Mouse (Mus musculus) intestine, embryonic 15.5 days (tissue): ENCODE data around the gene Gm49486. TPM values are rescaled to one million over a fixed set of nuclear protein-coding genes. Genes with fewer than 3 reads are reported as not detected.
A peak's percentile ranks its signal among the peaks of the same experiment; 100 is the strongest.

ENCODE experiments used
- ATAC-seq: fragments of 200-750 bp; cut with Nextera tagmentation; 2 replicates; pipeline ENCODE4 v1.8.0; 2017; ENCODE audit warnings: moderate TSS enrichment, moderate library complexity
- H3K27ac ChIP-seq: fragments of 300-500 bp; sonication (generic); 2 replicates; pipeline ENCODE4 v1.5.1; 2015; ENCODE audit warnings: mild to moderate bottlenecking, inconsistent platforms
- H3K27me3 ChIP-seq: fragments of 300-500 bp; sonication (generic); replicated peaks from 2 replicates; pipeline ENCODE4 v1.6.1; 2015; ENCODE audit warnings: inconsistent platforms
- H3K36me3 ChIP-seq: fragments of 300-500 bp; sonication (generic); 2 replicates; pipeline ENCODE4 v1.6.1; 2015; ENCODE audit warnings: inconsistent platforms
- H3K4me1 ChIP-seq: fragments of 300-500 bp; sonication (generic); replicated peaks from 2 replicates; pipeline ENCODE4 v1.6.1; 2015; ENCODE audit warnings: inconsistent platforms
- H3K4me2 ChIP-seq: fragments of 300-500 bp; sonication (generic); replicated peaks from 2 replicates; pipeline ENCODE4 v1.6.1; 2015; ENCODE audit warnings: mild to moderate bottlenecking, inconsistent platforms
- H3K4me3 ChIP-seq: fragments of 300-500 bp; sonication (generic); replicated peaks from 2 replicates; pipeline ENCODE4 v1.5.1; 2015; ENCODE audit warnings: inconsistent platforms
- H3K9ac ChIP-seq: fragments of 300-500 bp; sonication (generic); 2 replicates; pipeline ENCODE4 v1.6.1; 2015; ENCODE audit warnings: inconsistent platforms
- H3K9me3 ChIP-seq: fragments of 300-500 bp; sonication (generic); 2 replicates; pipeline ENCODE4 v1.6.1; 2016; ENCODE audit warnings: inconsistent platforms
- WGBS: fragments of 180-500 bp; shearing (Covaris S2); methylation state at CpG from one replicate; pipeline ENCODE4 v1.1.7; 2015; 5-methylcytosine and 5-hydroxymethylcytosine counted together
- polyA plus RNA-seq: library from polyadenylated mRNA; unstranded; fragments of >200 nt; fragmentation: Nextera tagmentation; extraction: Ambion mirVana; gene quantifications from 2 replicates; pipeline ENCODE4 v1.2.1, GENCODE M21; 2015

The Gm49486 gene
- polyA plus RNA-seq = 0.27 and 0.35 TPM in 2 replicates

GRCm38 (mm10) chr15:79229058-79229821, at the start of gene Gm49486, which contains the start of gene Pick1:
Gene Gm49486 (plus strand): TSS chr15:79229391.
Gene Pick1 (plus strand): TSS chr15:79229173.
- under 1% methylated on average over 51 of the region's 51 CpGs for WGBS
- Histone ChIP-seq H3K4me3 (peak within 1 kb of the TSS; percentile 78), H3K27me3 (no peaks in the 10 kb centered on the region), H3K9ac (peak within 1 kb of the TSS; percentile 81), H3K4me1 (peaks cover 7% of the 10 kb centered on the region; the same call in 1 of the 2 replicates), H3K4me2 (peak within 1 kb of the TSS; percentile 91), H3K36me3 (no peaks in the 10 kb centered on the region), H3K9me3 (no peaks in the 10 kb centered on the region), H3K27ac (peak within 1 kb of the TSS; percentile 98)
- peak; percentile 92 for ATAC-seq

DNA sequence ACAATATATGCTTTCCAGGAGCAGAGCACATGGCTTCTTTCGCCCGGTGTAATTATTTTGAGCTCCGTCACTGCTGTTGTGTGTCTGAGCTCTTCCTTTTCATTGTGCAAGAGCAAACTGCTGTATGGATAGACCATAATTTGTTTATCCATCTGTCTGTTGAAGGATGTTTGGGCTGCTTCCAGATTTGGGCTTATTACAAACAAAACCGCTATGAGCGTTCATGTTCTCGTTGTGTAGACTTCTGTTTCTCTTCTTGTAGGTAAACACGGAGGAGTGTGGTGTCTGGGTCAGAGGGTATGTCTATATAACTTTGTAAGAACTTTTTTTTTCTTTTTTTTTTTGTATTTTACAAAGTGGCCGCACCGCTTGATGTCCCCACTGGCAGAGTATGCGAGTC, 44.0 kb upstream of the Gm49486 start:
- ATAC-seq = no peak
- Histone ChIP-seq H3K4me2 (no peak overlapping the region), H3K9ac (no peak overlapping the region), H3K36me3 (no peaks in the 10 kb centered on the region), H3K9me3 (no peaks in the 10 kb centered on the region), H3K4me3 (no peak overlapping the region), H3K4me1 (no peaks in the 10 kb centered on the region), H3K27me3 (no peaks in the 10 kb centered on the region), H3K27ac (no peak overlapping the region)
- 49% methylated on average over 10 of the region's 10 CpGs for WGBS

GRCm38 (mm10) chr15:79187819-79188218, 41.4 kb upstream of the Gm49486 start:
- no peaks in the 10 kb centered on the region for H3K9me3 ChIP-seq
- H3K4me1 ChIP-seq = 0 out of 2 replicates have a peak, but pooled peaks cover 3% of the 10 kb centered on the region
- ATAC-seq = no peak
- H3K27me3 ChIP-seq = no peaks in the 10 kb centered on the region
- 86% methylated on average over 8 of the region's 8 CpGs for WGBS
- no peaks in the 10 kb centered on the region for H3K36me3 ChIP-seq
- no peak overlapping the region for H3K4me2 ChIP-seq
- no peak overlapping the region for H3K9ac ChIP-seq
- no peak overlapping the region for H3K4me3 ChIP-seq
- H3K27ac ChIP-seq = no peak overlapping the region

- no peak for ATAC-seq
- 97% methylated on average over 2 of the region's 2 CpGs for WGBS
- Histone ChIP-seq H3K4me1 (0 out of 2 replicates have a peak, but pooled peaks cover 11% of the 10 kb centered on the region), H3K27me3 (no peaks in the 10 kb centered on the region), H3K9me3 (no peaks in the 10 kb centered on the region), H3K9ac (no peak overlapping the region), H3K4me2 (no peak overlapping the region), H3K4me3 (no peak overlapping the region), H3K36me3 (no peaks in the 10 kb centered on the region), H3K27ac (no peak overlapping the region)
These were observed 37.8 kb upstream of the Gm49486 start for GRCm38 (mm10) chr15:79191426-79191825.

- no peak overlapping the region for H3K9ac ChIP-seq
- no peaks in the 10 kb centered on the region for H3K9me3 ChIP-seq
- no peak for ATAC-seq
- no peak overlapping the region for H3K4me2 ChIP-seq
- no peak overlapping the region for H3K4me3 ChIP-seq
- H3K27me3 ChIP-seq = no peaks in the 10 kb centered on the region
- H3K36me3 ChIP-seq = no peaks in the 10 kb centered on the region
- no peak overlapping the region for H3K27ac ChIP-seq
- H3K4me1 ChIP-seq = 0 out of 2 replicates have a peak, but pooled peaks cover 11% of the 10 kb centered on the region
- 89% methylated on average over 6 of the region's 6 CpGs for WGBS
These were observed 36.7 kb upstream of the Gm49486 start for GRCm38 (mm10) chr15:79192450-79192849.

DNA sequence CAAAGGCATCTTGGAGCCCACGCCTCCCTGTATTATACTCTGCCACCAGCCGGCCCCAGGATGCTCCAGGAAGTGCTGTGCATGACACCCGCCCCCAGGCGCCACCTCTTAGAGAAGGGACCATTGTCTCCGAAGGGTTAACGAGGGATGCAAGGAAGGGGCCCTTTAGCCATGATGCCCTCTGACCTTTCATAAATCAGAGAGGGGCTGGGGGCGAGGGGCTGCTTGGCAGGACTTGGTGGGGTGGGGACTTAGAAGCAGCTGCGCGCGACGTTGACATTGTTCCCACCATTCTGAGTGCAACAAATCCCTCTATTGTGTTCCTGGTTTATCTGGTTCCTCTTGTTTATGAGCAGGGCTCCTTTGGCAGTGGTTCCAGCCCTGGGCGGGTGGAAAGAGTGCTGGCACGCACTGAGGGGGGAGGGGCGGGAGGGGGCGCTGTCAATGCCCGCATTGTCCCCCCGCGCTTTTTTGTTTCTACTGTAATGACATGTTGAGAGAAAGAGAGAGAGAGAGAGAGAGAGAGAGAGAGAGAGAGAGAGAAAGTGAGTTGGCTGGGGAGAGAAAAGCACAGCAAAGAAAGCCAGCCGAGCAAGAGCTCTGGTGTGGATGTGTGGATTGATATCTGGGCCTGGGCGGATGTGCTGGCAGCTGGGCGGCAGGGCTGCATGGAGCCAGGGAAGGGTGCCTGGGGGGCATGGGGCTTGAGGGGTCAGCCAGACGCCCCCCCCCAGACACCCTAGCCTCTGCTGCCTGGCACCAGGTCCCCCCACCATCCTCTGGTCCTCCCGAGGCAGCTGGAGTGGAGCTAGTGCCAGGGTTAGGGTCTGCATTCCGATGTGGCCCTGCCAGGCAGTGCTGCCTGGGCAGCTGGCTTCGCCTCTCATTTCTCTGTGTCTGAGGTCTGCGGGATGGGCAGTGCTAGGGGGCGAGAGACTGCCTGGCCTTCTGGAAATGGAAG, 36.0 kb upstream of the Gm49486 start:
- 0 out of 2 replicates have a peak, but pooled peaks cover 11% of the 10 kb centered on the region for H3K4me1 ChIP-seq
- H3K4me2 ChIP-seq = peak overlapping the region; percentile 28
- H3K27me3 ChIP-seq = no peaks in the 10 kb centered on the region
- no peak overlapping the region for H3K9ac ChIP-seq
- no peak overlapping the region for H3K4me3 ChIP-seq
- peak; percentile 61 for ATAC-seq
- no peaks in the 10 kb centered on the region for H3K9me3 ChIP-seq
- no peaks in the 10 kb centered on the region for H3K36me3 ChIP-seq
- 42% methylated on average over 27 of the region's 27 CpGs for WGBS
- H3K27ac ChIP-seq = 0 out of 2 replicates have a peak overlapping the region, but pooled peaks have one; percentile 27

- H3K36me3 ChIP-seq = no peaks in the 10 kb centered on the region
- H3K9ac ChIP-seq = no peak overlapping the region
- H3K27ac ChIP-seq = peak overlapping the region; percentile 15; the same call in 1 of the 2 replicates
- 0 out of 2 replicates have a peak, but pooled peaks cover 11% of the 10 kb centered on the region for H3K4me1 ChIP-seq
- WGBS = 74% methylated on average over 9 of the region's 9 CpGs
- H3K4me3 ChIP-seq = no peak overlapping the region
- no peak for ATAC-seq
- no peak overlapping the region for H3K4me2 ChIP-seq
- no peaks in the 10 kb centered on the region for H3K27me3 ChIP-seq
- no peaks in the 10 kb centered on the region for H3K9me3 ChIP-seq
These were observed 35.1 kb upstream of the Gm49486 start for GRCm38 (mm10) chr15:79194048-79194447.

- no peak overlapping the region for H3K9ac ChIP-seq
- ATAC-seq = no peak
- H3K27ac ChIP-seq = no peak overlapping the region
- no peak overlapping the region for H3K4me3 ChIP-seq
- no peaks in the 10 kb centered on the region for H3K27me3 ChIP-seq
- WGBS = 72% methylated on average over 2 of the region's 2 CpGs
- 0 out of 2 replicates have a peak, but pooled peaks cover 11% of the 10 kb centered on the region for H3K4me1 ChIP-seq
- no peaks in the 10 kb centered on the region for H3K36me3 ChIP-seq
- no peaks in the 10 kb centered on the region for H3K9me3 ChIP-seq
- H3K4me2 ChIP-seq = no peak overlapping the region
These were observed 34.2 kb upstream of the Gm49486 start for GRCm38 (mm10) chr15:79194946-79195345.

DNA sequence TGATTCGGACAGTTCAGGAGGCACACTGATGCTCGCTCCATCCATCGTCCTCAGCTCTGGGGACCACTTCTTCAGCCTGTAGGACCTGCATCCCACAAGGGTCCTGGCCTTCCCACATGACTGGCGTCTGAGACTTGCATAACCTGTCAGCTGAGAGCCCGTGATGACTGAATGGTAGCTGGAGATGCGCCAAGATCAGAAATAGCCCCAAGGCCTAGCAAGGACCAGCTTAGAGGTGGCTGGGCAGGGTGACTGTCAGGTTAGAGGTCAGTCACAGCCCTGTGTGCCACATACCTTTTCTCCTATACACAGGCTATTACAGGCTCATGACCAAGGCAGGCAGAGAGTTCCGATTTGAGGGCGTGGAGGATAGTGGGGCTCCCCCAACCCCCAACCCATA, 33.7 kb upstream of the Gm49486 start:
- Histone ChIP-seq H3K4me2 (no peak overlapping the region), H3K4me3 (no peak overlapping the region), H3K9ac (no peak overlapping the region)

GRCm38 (mm10) chr15:79199390-79199976, 29.7 kb upstream of the Gm49486 start:
- H3K27ac ChIP-seq = no peak overlapping the region
- H3K36me3 ChIP-seq = no peaks in the 10 kb centered on the region
- 90% methylated on average over 12 of the region's 12 CpGs for WGBS
- H3K4me2 ChIP-seq = no peak overlapping the region
- no peak for ATAC-seq
- no peaks in the 10 kb centered on the region for H3K27me3 ChIP-seq
- H3K9ac ChIP-seq = no peak overlapping the region
- H3K4me3 ChIP-seq = no peak overlapping the region
- 0 out of 2 replicates have a peak, but pooled peaks cover 7% of the 10 kb centered on the region for H3K4me1 ChIP-seq
- H3K9me3 ChIP-seq = no peaks in the 10 kb centered on the region

More for the DNA sequence above, 33.7 kb upstream of the Gm49486 start:
- no peaks in the 10 kb centered on the region for H3K36me3 ChIP-seq
- no peak for ATAC-seq
- H3K27me3 ChIP-seq = no peaks in the 10 kb centered on the region
- no peak overlapping the region for H3K27ac ChIP-seq
- WGBS = 79% methylated on average over 8 of the region's 8 CpGs
- H3K4me1 ChIP-seq = 0 out of 2 replicates have a peak, but pooled peaks cover 11% of the 10 kb centered on the region
- no peaks in the 10 kb centered on the region for H3K9me3 ChIP-seq

- Histone ChIP-seq H3K9ac (no peak overlapping the region), H3K27ac (no peak overlapping the region), H3K27me3 (no peaks in the 10 kb centered on the region), H3K36me3 (no peaks in the 10 kb centered on the region), H3K4me3 (no peak overlapping the region), H3K4me1 (0 out of 2 replicates have a peak, but pooled peaks cover 7% of the 10 kb centered on the region), H3K9me3 (no peaks in the 10 kb centered on the region), H3K4me2 (no peak overlapping the region)
- peak; percentile 56; the same call in 1 of the 2 replicates for ATAC-seq
- WGBS = 24% methylated on average over 13 of the region's 13 CpGs
These were observed 27.6 kb upstream of the Gm49486 start for GRCm38 (mm10) chr15:79201491-79202150.
